Mouse (Mus musculus) cortical plate, adult 2 months (tissue): Measurements from ENCODE around the gene Tsen34. TPM values are rescaled to one million over a fixed set of nuclear protein-coding genes. Genes with fewer than 3 reads are reported as not detected.
"Not testable (repeated sequence)": the region's sequence is repeated elsewhere in the genome, so short reads cannot be mapped to it uniquely, and the experiment has no call there.

ENCODE experiments used
- H3K27ac ChIP-seq: fragments of 200-500 bp; 2 replicates; pipeline ENCODE4 v1.5.1; 2012; ENCODE audit warnings: low read length, control low read depth, inconsistent platforms; ENCODE audit not compliant: insufficient read depth
- H3K4me1 ChIP-seq: fragments of 200-500 bp; 2 replicates; pipeline ENCODE4 v1.6.1; 2011; ENCODE audit warnings: low read length; ENCODE audit not compliant: control insufficient read depth, insufficient read depth
- H3K4me3 ChIP-seq: fragments of 200-500 bp; 2 replicates; pipeline ENCODE4 v1.5.1; 2011; ENCODE audit warnings: mild to moderate bottlenecking, low read length, control low read depth; ENCODE audit not compliant: insufficient read depth
- CTCF ChIP-seq: fragments of 200-500 bp; IDR thresholded peaks from 2 replicates; pipeline ENCODE4 v1.5.1; 2011; ENCODE audit warnings: mild to moderate bottlenecking, control low read depth, low read length; ENCODE audit not compliant: insufficient read depth; ENCODE audit errors: extremely low read depth
- POLR2A ChIP-seq: fragments of 200-500 bp; IDR thresholded peaks from 2 replicates; pipeline ENCODE4 v1.6.1; 2011; ENCODE audit warnings: mild to moderate bottlenecking, low read length, control low read depth; ENCODE audit not compliant: insufficient read depth; ENCODE audit errors: extremely low read depth
- polyA plus RNA-seq: library from polyadenylated mRNA; depleted of rRNA; stranded (reverse); fragments of >200 nt; gene quantifications from 2 replicates; pipeline ENCODE4 v1.2.3, GENCODE M21; 2012

Tsen34 gene
- polyA plus RNA-seq, 1 experiment: 94.9 TPM

DNA sequence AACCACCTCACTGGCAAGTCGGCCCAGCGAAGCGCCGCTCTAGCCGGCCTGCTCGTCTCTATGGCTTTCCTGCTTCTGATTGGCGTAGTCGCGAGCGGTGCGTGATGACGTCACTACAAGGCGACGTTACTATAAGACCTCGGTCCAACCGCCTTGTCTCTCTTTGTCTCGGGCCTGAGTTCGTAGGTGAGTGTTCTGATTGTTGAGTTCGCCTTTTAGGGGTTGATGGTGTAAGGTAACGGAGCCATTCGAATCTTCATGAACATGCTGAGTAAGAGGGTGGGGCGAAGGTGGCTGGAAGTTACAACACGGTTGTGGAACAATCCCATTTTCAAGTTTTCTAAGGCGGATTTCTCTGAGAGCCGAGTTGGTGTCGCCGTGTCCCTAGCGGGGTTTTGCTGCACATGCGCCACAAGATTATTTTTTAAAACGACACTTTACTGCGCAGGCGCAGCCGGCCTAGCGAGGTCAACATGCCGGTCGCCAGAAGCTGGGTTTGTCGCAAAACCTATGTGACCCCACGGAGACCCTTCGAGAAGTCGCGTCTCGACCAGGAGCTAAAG is 11.3 kb downstream of the Tsen34 start, which contains the start of gene Rps9:
Gene Rps9, plus strand, starts transcription at position 115 of the 563 bp plus-strand sequence.
- TF ChIP-seq CTCF (no peak), POLR2A (peak; percentile 98)
- H3K4me3 ChIP-seq: peak within 1 kb of the TSS; percentile 44
- H3K27ac ChIP-seq: peak within 1 kb of the TSS; percentile 36; the same call in 1 of the 2 replicates
- no peaks in the 10 kb centered on the region for H3K4me1 ChIP-seq

GRCm38 (mm10) chr7:3704475-3704874 is 11.8 kb downstream of the Tsen34 start:
- H3K4me1 ChIP-seq: no peaks in the 10 kb centered on the region
- no peak overlapping the region for H3K27ac ChIP-seq
- TF ChIP-seq CTCF: no peak
- TF ChIP-seq POLR2A: no peak
- peak overlapping the region; percentile 44 for H3K4me3 ChIP-seq

- not testable (repeated sequence) for H3K4me1 ChIP-seq, H3K27ac ChIP-seq, H3K4me3 ChIP-seq
Observed at GRCm38 (mm10) chr7:3705461-3705860, 12.8 kb downstream of the Tsen34 start.

GRCm38 (mm10) chr7:3705911-3706310 is 13.2 kb downstream of the Tsen34 start:
- TF ChIP-seq POLR2A (no peak), CTCF (no peak)
- Histone ChIP-seq H3K4me1 (no peaks in the 10 kb centered on the region), H3K27ac (no peak overlapping the region), H3K4me3 (no peak overlapping the region)

DNA sequence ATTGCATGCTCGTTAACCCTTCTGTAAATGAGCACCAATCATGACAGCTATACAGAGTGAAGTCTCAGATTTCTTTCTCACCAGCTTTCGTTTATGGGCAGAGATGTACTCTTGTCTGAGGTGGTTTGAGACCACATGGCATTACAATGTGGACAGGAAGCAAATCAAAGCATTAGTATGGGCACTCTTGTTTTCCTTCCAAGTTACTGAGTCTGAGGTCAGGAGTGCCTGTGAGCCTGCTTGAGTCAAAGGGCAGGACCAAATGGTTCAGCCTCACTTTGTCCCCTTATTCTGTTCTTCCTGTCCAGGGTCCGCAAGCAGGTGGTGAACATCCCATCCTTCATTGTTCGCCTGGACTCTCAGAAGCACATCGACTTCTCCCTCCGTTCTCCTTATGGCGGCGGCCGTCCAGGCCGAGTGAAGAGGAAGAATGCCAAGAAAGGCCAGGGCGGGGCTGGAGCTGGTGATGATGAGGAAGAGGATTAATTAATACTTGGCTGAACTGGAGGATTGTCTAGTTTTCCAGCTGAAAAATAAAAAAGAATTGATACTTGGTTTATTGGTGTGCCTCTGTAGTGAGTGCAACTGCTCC is 13.8 kb downstream of the Tsen34 start:
- Histone ChIP-seq H3K4me3 (no peak overlapping the region), H3K27ac (no peak overlapping the region), H3K4me1 (no peaks in the 10 kb centered on the region)
- TF ChIP-seq POLR2A (no peak), CTCF (no peak)

GRCm38 (mm10) chr7:3707027-3707426 is 14.4 kb downstream of the Tsen34 start:
- TF ChIP-seq POLR2A: no peak
- TF ChIP-seq CTCF: no peak
- Histone ChIP-seq H3K4me3 (no peak overlapping the region), H3K4me1 (no peaks in the 10 kb centered on the region), H3K27ac (no peak overlapping the region)

GRCm38 (mm10) chr7:3707568-3708413 is 15.1 kb downstream of the Tsen34 start:
- H3K4me1 ChIP-seq: no peaks in the 10 kb centered on the region
- no peak overlapping the region for H3K27ac ChIP-seq
- TF ChIP-seq POLR2A (no peak), CTCF (no peak)
- no peak overlapping the region for H3K4me3 ChIP-seq

GRCm38 (mm10) chr7:3708447-3708980 is 15.9 kb downstream of the Tsen34 start:
- not testable (repeated sequence) for H3K27ac ChIP-seq

GRCm38 (mm10) chr7:3709000-3709399 is 16.3 kb downstream of the Tsen34 start:
- no peak for TF ChIP-seq CTCF
- no peak for TF ChIP-seq POLR2A
- Histone ChIP-seq H3K4me1 (no peaks in the 10 kb centered on the region), H3K4me3 (no peak overlapping the region), H3K27ac (no peak overlapping the region)

More at GRCm38 (mm10) chr7:3708447-3708980, 15.9 kb downstream of the Tsen34 start:
- H3K4me1 ChIP-seq, H3K4me3 ChIP-seq: not testable (repeated sequence)
